Mouse (Mus musculus): ENCODE measurements around the gene Zmpste24. TPM values are rescaled to one million over a fixed set of nuclear protein-coding genes. Genes with fewer than 3 reads are reported as not detected.

Gene Zmpste24
- polyA plus RNA-seq, 1 experiment: 2.6 TPM

- no peaks in the 10 kb centered on the region for H3K36me3 ChIP-seq (replicated peaks; ENCODE audit: low read length)
- peaks cover 72% of the 10 kb centered on the region for H3K4me1 ChIP-seq
- H3K9me3 ChIP-seq: no peaks in the 10 kb centered on the region
- H3K4me3 ChIP-seq (replicated peaks): no peak overlapping the region
- no peak for TF ChIP-seq GATA1 (IDR thresholded peaks at IDR 0.05; ENCODE audit: borderline replicate concordance, low read length)
- H3K27me3 ChIP-seq (replicated peaks): peaks cover 3% of the 10 kb centered on the region
Observed at GRCm38 (mm10) chr4:121020040-121020790, 77.8 kb downstream of the Zmpste24 start.

GRCm38 (mm10) chr4:121018250-121018649 lies 79.8 kb downstream of the Zmpste24 start:
- peaks cover 4% of the 10 kb centered on the region for H3K36me3 ChIP-seq (replicated peaks; ENCODE audit: low read length)
- no peak for TF ChIP-seq GATA1 (IDR thresholded peaks at IDR 0.05; ENCODE audit: borderline replicate concordance, low read length)
- TF ChIP-seq FLI1 (IDR thresholded peaks at IDR 0.05; ENCODE audit: low read length): no peak
- no peaks in the 10 kb centered on the region for H3K9me3 ChIP-seq
- H3K4me1 ChIP-seq: peaks cover 73% of the 10 kb centered on the region
- no peak overlapping the region for H3K4me3 ChIP-seq (replicated peaks)
- H3K27me3 ChIP-seq (replicated peaks): peaks cover 3% of the 10 kb centered on the region

- Histone ChIP-seq H3K4me3 (replicated peaks) (peak within 1 kb of the TSS; percentile 100), H3K36me3 (replicated peaks; ENCODE audit: low read length) (peaks cover 13% of the 10 kb centered on the region), H3K4me1 (peaks cover 73% of the 10 kb centered on the region), H3K27me3 (replicated peaks) (peaks cover 3% of the 10 kb centered on the region), H3K9me3 (no peaks in the 10 kb centered on the region)
- TF ChIP-seq FLI1 (IDR thresholded peaks at IDR 0.05; ENCODE audit: low read length) (0 out of 2 replicates have a peak, but pooled peaks have one; percentile 43), GATA1 (IDR thresholded peaks at IDR 0.05; ENCODE audit: borderline replicate concordance, low read length) (no peak)
Observed at GRCm38 (mm10) chr4:121016928-121017657, 80.9 kb downstream of the Zmpste24 start, which contains the start of gene Smap2. Gene Smap2, minus strand, starts transcription at chr4:121017247.

GRCm38 (mm10) chr4:121016021-121016898 lies 81.8 kb downstream of the Zmpste24 start:
- H3K4me1 ChIP-seq: peaks cover 75% of the 10 kb centered on the region

GRCm38 (mm10) chr4:121015268-121015659 lies 82.8 kb downstream of the Zmpste24 start:
- Histone ChIP-seq H3K27me3 (replicated peaks) (no peaks in the 10 kb centered on the region), H3K9me3 (no peaks in the 10 kb centered on the region), H3K36me3 (replicated peaks; ENCODE audit: low read length) (peaks cover 17% of the 10 kb centered on the region), H3K4me1 (peaks cover 75% of the 10 kb centered on the region), H3K4me3 (replicated peaks) (peak overlapping the region; percentile 100)
- TF ChIP-seq FLI1 (IDR thresholded peaks at IDR 0.05; ENCODE audit: low read length) (no peak), GATA1 (IDR thresholded peaks at IDR 0.05; ENCODE audit: borderline replicate concordance, low read length) (no peak)

More at GRCm38 (mm10) chr4:121016021-121016898, 81.8 kb downstream of the Zmpste24 start:
- no peaks in the 10 kb centered on the region for H3K9me3 ChIP-seq
- H3K27me3 ChIP-seq (replicated peaks): peaks cover 3% of the 10 kb centered on the region
- H3K36me3 ChIP-seq (replicated peaks; ENCODE audit: low read length): peaks cover 17% of the 10 kb centered on the region
- no peak for TF ChIP-seq GATA1 (IDR thresholded peaks at IDR 0.05; ENCODE audit: borderline replicate concordance, low read length)
- no peak for TF ChIP-seq FLI1 (IDR thresholded peaks at IDR 0.05; ENCODE audit: low read length)
- H3K4me3 ChIP-seq (replicated peaks): peak overlapping the region; percentile 100

GRCm38 (mm10) chr4:121014594-121015267 lies 83.3 kb downstream of the Zmpste24 start:
- Histone ChIP-seq H3K4me1 (peaks cover 79% of the 10 kb centered on the region), H3K4me3 (replicated peaks) (peak overlapping the region; percentile 100), H3K9me3 (no peaks in the 10 kb centered on the region), H3K36me3 (replicated peaks; ENCODE audit: low read length) (peaks cover 17% of the 10 kb centered on the region), H3K27me3 (replicated peaks) (no peaks in the 10 kb centered on the region)
- TF ChIP-seq FLI1 (IDR thresholded peaks at IDR 0.05; ENCODE audit: low read length): no peak
- no peak for TF ChIP-seq GATA1 (IDR thresholded peaks at IDR 0.05; ENCODE audit: borderline replicate concordance, low read length)

- no peaks in the 10 kb centered on the region for H3K9me3 ChIP-seq
- peaks cover 17% of the 10 kb centered on the region for H3K36me3 ChIP-seq (replicated peaks; ENCODE audit: low read length)
- no peaks in the 10 kb centered on the region for H3K27me3 ChIP-seq (replicated peaks)
- no peak overlapping the region for H3K4me3 ChIP-seq (replicated peaks)
- TF ChIP-seq FLI1 (IDR thresholded peaks at IDR 0.05; ENCODE audit: low read length) (no peak), GATA1 (IDR thresholded peaks at IDR 0.05; ENCODE audit: borderline replicate concordance, low read length) (no peak)
- H3K4me1 ChIP-seq: peaks cover 95% of the 10 kb centered on the region
Observed at GRCm38 (mm10) chr4:121010770-121011549, 87.1 kb downstream of the Zmpste24 start.

Other genes with a start within 250 kb of the Zmpste24 start
- 0.06 TPM in 1 of 2 replicates, not detected in the other for gene Rims3, start 243.4 kb downstream of the Zmpste24 start, polyA plus RNA-seq (2012; ENCODE audit: insufficient read depth, low replicate concordance)
- 4.1 TPM in 1 of 2 replicates, not detected in the other for gene Exo5, start 173.2 kb downstream of the Zmpste24 start, polyA plus RNA-seq (2012; ENCODE audit: insufficient read depth, low replicate concordance)
- gene Zfp69, start 146.5 kb downstream of the Zmpste24 start, polyA plus RNA-seq (2012; ENCODE audit: insufficient read depth, low replicate concordance): 2.1 and 3.0 TPM in 2 replicates
- 28.0 and 35.0 TPM in 2 replicates for gene Smap2, start 81.0 kb downstream of the Zmpste24 start, polyA plus RNA-seq (2012; ENCODE audit: insufficient read depth, low replicate concordance)
- 0.03 TPM in 1 of 2 replicates, not detected in the other for gene Col9a2, start 58.9 kb downstream of the Zmpste24 start, polyA plus RNA-seq (2012; ENCODE audit: insufficient read depth, low replicate concordance)
- not detected in 2 replicates for gene Tmco2, start 11.0 kb upstream of the Zmpste24 start, polyA plus RNA-seq (2012; ENCODE audit: insufficient read depth, low replicate concordance)
- 0.35 and 0.93 TPM in 2 replicates for gene Rlf, start 116.8 kb upstream of the Zmpste24 start, polyA plus RNA-seq (2012; ENCODE audit: insufficient read depth, low replicate concordance)
- not detected in 2 replicates for gene Gm12888, start 226.7 kb upstream of the Zmpste24 start, polyA plus RNA-seq (2012; ENCODE audit: insufficient read depth, low replicate concordance)